Mouse (Mus musculus) cerebellum, postnatal 25 days (tissue): ENCODE measurements at regions not wholly inside any gene's neighbourhood (a gene's known extent, or its start where the extent isn't known, plus 50 kb on each side); places are given as distances from the start of the nearest gene placed in this dataset.
A peak's percentile ranks its signal among the peaks of the same experiment; 100 is the strongest.

ENCODE experiments used
- DNase-seq, 2 experiments: peaks; one replicate each; pipeline ENCODE4 v3.0.0; 2021; ENCODE audit warnings: mixed read lengths in 2 of 2

DNA sequence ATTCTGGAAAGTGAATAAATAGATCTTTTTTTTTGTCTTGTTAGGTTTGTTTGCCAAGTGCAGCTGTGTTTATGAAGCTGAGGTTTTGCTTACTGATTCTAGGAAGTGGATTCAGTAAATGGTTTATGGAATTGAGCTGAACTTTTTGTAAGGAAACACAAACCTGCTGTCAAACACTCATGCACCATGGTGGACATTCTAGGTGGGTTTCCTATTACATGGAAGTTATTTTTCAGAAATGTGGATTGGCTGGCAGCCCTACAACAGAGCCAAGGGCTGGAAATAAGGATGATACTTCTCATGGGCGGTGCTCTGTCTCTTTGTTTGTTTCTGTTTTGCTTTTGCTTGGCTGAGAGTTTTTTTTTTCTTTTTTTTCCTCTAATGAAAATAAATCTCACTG is 508.5 kb upstream of the Kif2a start:
- no peak for DNase-seq

DNA sequence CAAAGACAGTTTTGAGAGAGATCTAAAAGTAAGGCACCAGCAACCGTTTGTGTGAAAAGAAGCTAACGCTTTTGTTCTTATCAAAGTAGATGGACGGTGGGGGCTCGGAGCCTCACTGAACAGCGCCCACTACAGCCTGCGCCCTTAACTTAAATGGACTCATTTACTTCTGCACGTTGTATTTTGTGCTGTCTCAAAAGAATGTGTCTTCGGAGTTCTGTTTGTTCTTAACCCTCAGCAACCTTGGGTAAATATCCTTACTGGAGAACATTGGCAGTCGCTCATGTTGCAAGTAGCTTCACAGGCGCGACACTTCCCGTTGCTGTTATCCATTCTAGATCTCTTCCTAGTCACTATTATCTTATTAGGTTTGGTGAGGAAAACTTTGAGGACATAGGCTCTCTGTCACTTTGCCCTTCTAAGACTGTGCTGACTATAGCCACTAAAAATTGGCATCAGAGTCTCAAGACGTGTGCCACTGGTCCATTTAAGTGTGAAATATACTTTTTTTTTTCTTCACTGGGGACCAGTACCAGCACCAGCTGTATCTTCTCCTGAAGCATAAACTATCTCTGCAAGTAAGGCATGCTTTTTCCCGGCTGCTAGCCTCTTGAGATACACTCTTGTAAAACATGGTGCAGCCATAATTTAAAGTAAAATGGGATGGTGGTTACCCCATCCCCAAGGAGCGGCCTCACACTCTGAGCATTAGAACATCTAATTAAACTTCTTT is 507.0 kb upstream of the Kif2a start:
- DNase-seq = no peak

DNA sequence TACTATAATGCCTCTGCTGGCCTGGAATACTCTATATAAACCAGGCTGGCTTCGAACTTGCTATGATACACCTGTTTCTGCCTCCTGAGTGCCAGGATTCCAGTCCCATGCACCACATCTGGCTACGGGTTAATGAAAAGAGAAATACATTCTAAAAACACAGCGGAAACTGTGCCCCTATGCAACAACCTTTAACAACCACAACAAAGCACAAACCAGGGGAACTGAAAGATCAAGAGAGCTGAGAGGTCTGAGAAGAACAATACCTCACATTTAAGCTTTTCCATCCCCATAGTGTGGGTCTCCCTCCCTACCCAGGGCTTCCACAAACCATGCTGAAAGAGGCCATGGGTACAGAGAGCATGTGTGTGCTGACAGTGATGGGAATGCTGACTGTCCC is 501.0 kb upstream of the Kif2a start:
- no peak for DNase-seq

DNA sequence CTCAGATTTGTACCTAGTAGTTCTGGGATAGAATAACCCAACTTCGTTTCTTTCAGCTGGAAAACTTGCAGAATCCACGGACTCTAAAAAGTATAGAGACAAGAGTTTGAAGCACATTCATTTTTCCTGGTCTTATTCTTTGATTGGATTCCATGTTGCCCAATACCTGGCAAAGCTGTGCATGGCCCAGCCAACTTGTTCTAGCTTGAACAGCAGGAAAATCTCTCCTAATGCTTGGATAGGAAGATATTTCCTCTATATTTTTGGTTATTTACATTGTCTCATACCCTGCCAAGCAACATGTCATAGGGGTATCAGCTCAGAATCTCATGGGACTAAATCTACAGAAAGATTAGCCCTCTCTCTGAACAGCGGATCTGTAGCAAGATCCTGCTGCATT is 492.3 kb upstream of the Kif2a start:
- DNase-seq = no peak

DNA sequence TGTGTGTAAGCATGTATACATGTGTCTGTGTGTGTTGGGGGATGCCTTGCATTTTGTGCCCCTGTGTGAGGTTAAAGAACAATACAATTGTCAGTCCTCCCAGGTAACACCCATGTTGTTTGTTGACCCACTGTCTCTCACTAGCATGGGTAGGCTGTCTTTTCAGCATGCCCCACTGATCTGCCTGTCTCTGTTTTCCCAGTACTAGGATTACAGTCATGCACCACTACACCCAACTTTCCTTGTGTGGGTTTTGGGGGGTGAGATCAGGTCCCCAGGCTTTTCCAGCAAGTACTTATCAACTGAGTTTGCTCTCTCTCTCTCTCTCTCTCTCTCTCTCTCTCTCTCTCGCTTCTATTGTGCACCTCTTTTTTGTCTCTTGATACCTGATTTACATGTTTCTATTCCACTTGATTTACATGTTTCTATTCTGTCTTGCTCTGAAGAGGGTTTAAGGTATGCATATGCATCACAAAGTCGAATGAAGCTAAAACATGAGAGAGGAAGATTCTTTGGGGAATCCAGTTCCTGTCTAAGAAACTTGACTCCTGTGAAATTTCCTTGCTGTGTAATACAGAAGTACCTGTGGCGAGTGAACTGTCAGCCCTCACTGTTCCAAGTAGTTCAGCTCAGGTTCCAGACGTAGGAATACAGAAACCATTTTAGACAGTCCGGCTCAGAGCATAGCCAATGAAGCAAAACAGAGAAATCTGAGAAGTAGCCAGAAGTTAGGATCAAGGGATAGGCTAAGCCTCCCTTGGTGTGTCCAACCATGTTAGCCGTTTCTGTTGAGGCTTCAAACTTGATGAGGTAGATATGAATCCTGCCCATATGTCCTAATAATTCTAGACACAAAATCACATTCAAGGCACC is 491.6 kb upstream of the Kif2a start:
- DNase-seq = no peak

DNA sequence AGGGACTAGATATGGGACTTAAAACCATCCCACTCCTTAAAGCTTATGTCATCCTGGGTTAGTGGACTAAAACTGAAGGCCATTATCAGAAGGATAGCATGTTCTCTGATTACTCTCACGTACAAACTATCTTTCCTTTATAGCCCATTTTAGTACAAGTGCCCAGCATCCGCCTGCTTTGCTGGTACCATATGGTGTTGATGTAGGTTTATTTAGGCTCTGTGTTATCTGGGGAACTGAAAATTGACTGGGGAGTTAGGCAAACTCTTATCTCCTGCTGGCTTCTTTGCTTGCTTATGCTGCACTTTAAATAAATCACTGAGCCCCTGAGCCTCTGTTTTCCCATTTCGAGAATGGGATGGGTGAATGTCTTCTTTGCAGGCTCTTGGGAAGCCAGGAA is 485.4 kb upstream of the Kif2a start:
- DNase-seq = no peak

DNA sequence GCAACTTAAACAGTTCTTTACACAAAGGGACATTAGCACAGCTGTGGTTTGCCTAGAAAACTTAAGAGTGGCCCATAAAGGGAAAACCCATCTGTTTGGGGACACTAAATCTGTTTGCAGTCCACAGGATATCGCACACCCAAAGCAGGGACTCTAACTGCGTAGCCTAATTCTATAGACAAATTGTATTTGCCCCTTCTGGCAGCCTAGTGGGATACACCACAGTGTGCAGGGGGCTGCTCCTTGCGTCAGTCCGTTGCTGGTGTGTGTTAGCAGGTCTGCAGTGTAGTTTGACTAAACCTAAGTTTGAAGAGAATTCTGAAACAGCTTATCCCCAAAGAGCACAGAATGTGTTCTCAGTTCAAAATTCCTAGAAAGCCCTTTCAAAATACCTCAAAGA is 484.9 kb upstream of the Kif2a start:
- DNase-seq = no peak

DNA sequence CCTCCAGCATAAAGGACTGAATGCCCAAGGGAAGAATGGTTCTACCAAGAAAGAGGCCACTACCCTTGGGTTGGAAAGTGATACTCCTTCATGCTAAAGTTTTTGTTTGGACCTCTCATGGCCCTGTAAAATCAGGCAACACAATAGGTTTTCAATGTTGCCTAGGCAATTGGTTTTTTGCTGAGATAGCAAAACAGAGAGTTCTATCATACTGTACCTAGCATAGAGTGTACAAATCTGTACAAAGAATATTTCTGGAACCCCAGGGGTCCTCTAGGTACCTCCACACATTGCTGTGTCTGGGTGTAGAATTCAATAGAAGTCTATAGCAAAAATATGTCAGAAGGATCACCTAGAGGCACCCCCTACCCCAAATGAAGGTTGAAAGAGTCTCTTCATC is 483.4 kb upstream of the Kif2a start:
- DNase-seq = no peak

DNA sequence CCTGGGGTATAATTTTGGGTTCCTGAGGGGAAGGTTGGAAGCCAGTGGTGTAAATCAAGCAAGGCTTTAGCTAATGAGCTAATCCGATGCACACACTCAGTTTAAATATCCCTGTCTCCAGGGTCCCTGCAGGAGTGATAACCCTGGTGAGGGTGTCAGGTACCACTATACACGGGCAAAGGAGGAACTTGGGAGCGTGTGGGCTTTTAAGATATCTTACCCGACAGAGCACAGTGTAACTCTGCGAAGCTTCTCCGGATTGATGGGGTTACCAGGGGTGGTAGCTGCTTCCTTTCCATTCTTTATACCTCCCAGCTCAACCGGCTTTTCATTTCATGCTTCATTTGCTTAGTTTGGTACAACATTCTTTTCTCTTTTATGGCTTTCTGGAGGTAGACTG is 480.3 kb upstream of the Kif2a start:
- no peak for DNase-seq

DNA sequence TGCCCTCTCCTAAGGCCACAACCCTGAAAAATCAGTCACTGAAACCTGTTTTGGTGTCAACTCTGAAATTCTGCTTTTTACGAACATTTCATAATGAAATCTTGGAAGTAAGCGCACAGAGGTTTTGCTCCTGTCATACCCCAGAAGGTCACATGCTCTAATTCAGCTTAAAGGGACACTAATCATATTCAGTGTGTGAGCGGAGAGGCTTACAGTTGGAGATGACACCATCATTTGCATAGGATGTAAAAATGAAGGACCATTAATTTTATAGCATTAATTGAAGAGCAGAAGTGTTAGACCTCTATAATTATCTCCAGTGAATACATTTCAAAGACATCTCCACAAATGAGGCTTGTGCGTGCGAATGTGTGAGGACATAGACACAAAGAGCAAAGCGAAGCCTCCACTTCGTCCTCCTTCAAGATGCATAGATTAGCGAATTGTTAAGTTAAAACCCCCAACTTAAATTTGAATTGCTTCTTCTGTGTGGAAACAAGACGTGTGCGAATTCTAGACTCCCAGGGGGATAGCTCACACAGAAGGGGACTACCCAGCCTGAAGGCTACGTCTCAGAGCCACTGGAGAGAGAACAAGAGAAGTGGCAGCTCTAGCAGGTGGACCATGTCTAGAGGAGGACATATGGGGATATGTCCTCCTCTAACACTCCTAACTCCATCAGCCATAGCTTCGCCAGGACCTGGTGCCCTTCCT is 479.0 kb upstream of the Kif2a start:
- no peak for DNase-seq

DNA sequence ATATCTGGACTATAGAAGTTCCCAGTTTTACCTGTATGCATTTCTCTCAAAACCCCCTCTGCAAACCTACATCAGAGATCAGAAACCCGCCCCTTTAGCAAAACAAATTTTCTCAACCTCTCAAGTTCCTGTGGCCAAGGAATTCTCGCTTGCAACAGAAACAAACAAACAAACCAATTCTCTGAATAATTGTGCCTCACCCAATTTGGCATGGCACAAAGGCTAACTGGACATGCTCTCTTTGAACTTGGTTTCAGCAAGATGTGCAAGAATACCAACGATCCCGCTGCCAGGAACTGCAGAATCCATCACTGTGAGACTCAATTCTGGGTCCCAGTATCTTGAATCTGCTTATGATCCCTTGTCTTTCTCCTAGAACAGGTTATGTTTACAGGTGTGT is 477.4 kb upstream of the Kif2a start:
- no peak for DNase-seq

DNA sequence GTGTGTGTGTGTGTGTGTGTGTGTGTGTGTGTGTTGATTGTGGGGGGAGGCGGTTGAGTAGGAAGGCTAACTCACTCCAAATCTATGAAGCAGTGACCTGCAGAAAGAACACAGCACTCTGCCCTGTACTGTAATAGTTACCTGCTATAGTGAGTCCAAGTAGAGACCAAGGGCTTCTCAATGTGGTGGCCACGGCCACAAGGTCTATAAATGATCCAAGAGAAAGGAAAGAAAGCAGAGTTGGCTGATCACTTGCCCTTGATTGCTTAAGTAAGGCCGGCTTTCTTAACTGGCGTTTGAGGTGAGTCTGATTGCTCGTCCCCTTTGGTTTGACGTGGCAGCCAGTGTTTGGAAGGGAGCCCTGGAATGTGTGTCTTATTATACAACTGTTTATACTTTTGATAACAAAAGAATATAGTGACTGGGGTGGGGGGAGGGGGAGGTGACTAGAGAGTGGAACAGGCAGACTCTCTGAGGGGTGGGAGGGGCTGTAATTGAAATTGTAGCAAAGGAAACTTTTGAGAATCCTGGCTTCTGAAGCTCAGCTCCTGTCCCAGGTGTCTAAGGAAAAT is 473.3 kb upstream of the Kif2a start:
- DNase-seq = no peak

DNA sequence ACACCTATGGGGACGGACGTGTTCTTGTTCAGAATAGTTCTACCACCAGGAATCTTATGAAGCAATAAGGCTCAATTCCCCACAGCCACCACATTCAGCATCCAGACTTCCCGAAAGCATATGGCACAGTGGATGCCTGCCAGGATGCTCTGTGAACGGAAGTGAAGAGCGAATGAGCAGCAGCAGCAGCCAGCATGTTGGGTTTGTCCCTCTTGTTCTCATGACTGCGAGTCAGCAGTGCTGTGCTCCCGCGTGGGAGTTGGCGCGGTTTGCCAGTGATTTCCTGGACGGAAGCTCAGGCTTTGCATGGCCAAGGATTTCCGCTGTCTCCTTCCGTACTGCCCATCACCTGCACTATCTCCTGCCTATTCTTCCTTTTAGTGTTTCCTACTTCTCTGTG is 471.8 kb upstream of the Kif2a start:
- peak; percentile 86 to 92 for DNase-seq

DNA sequence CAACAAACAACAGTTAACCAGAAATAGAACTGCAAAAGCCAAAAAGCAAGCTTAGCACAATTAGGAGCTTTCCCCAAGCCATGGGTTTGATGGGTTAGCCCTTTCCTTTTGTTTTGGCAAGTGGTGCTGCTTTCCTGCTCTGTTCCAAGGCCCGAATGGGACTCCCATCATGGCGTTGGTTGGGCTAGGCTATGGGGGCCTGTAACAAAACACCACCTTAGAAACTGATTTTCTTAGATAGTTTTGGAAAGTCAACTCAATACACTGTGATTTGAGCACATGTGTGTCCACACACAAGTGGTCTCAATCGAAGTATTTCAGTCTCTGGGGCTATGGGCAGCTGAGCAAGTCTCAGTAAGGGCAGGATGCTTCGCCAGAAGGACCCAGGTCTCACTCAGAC is 470.5 kb upstream of the Kif2a start:
- no peak for DNase-seq

DNA sequence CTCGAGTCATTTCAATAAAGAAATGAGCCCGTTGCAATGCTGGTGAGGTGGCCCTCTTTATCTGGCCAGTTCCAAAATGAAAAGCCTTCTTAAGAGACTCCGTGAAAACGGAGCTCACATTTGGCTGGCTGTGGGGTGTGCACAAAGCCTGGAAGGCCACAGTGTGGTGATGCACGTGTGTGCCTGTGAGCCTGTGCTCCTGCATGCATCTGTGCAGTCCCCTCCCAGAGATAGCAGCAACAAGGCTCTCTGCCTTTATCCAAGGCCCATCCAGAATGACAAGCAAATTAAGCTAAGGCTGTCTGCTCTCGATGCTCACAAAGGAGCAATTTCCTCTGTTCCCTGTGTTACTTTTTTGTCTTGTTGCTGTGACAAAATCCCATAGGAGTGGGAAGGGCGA is 469.5 kb upstream of the Kif2a start:
- no peak for DNase-seq

DNA sequence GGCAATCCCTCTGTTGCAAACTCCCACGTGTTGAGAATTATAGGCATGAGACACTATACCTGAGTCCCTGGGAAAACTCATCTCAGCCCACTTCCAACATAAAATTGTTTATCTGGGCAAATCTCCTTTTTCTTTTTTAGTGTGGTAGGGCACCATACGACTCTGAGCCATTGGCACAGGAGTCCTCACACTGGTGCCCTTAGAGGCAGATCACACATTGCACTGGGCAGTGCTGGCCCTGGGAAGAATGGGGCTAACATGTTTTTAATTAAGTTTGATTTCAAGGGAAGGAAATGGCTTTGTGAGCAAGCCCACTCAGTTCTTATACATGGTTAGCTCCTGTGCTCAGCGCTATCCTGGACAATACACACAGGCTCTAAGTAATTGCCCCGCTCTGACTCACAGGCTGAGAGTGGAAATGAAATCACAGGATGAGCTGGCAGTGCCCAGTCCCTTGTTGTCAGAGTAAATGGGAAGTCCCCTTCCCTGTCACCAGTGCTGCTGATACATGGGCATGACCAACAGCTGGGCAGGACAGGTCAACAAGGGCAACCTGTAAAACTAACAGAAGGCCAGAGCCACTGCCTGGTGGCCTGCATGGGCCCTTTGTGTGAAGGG is 463.6 kb upstream of the Kif2a start:
- DNase-seq = no peak

DNA sequence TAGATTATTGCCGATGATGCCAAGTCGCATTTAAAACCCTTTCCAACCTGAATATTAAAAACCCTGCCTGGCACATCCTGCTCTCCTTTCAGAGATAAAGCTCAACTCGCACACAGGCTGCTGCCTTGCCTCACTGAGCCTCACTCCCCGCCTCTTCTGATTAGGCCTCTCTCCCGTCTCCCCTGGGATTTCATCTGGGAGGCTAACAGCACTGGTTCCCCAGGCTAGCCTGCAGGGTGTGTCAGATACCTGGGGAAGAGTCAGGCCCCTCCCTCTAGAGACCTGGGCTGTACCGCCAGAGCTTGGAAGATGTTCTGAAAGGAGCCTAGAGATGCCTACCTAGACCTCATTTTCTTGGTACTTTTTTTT is 462.7 kb upstream of the Kif2a start:
- DNase-seq = no peak

DNA sequence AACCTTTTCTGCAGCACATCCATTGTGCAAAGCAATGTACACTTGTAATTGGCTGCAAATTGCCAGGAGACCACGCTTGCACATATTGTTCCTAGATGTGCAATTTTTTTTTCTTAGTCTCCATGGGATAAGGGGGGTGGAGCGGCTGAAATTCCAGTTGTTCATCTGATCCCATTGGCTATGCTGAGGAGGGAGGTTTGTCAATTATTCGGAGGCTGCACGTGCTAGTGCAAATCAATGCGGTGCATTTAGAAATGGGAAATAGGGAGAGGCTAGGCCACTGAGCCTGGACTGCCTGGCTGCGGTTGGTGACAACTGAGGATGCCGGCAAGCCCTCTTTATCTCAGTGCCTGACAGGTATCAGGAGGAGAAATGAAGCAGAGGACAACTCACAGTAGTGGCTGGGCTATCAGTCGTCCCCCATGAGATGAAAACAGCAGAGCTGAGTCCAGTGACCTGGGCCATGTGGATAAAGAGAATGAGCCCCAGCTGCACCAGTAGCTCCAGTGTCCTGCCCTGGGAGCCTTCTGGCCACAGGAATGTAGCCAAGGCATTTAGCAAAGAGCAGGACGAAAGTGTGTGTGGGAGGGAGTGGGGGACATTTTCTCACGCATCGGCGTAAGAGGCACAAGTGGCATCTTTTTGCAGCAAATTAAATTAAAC is 462.2 kb upstream of the Kif2a start:
- no peak for DNase-seq

DNA sequence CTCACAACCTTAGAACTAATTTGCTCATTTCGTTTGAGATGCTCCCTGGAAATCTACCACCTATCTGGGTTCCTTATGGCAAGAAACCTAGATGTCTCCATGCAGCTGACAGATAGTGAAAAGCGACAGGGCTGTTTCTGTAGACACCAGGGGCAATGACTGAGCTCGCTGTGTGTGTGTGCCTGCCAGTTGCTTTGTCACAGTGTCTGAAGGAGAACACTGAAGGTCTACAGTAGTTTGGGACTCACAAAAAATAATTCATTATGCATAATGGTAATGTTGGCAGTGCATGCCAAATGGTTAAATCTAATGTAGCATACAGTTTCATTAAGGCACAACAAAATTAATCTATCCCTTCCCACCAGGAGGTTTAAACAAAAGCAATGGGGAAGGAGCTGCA is 453.2 kb upstream of the Kif2a start:
- no peak for DNase-seq

DNA sequence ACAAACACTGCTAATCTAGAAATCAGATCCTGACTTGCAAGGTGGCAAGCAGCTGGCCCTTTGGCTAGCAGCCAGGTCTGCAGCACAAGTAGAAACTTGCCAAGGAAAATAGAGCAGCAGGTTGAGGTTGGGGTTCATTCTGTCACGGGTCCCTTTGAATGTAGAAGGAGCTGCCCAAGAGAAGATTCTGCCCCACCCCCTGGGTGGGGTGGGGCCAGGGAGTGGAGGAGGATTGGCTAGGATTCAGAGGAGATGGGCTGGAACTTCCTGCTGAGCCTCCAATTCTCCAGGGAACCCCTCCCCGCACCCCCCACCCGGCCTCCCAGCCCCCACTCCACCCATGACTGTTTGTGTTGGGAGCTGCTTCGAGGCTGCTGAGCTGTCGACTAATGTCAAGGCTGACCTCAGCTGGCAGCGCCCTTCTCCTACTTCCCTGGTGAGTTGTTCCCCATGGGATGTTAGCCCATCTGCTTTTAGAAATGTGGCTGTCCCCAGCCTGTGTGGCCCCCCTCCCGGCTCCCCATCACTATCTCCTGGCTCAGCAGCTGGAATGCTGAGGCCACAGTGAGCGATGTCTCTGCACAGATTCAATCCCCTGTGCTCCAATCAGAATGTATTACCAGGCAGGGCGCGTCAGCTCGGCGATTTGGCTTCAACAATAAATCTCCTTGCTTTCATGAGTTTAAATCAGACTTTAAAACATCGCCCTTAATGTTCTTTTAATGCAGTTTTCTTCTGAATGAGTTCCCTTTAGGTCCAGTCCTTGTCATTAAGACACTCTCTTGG is 447.8 kb upstream of the Kif2a start:
- DNase-seq = peak; percentile 71 to 82

DNA sequence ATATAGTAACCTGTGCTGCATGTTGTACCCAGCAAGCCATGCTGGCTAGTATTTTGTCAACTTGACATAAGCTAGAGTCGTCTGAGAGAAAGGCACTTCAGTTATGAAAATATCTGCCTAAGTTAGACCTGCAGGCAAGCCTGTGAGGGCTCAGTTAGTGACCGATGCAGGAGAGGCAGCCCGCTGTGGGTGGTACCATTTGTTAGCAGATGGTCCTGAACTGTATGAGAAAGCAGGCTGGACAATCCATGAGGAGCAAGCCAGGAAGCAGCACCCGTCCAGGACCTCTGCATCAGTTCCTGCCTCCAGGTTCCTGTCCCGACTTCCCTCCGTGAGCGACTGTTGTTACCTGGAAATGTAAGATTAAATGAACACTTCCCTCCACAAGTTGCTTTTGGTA is 440.9 kb upstream of the Kif2a start:
- DNase-seq = no peak
